Comparison of ENCODE assay signal across 30 mouse cellular contexts in the genomic region with DNA sequence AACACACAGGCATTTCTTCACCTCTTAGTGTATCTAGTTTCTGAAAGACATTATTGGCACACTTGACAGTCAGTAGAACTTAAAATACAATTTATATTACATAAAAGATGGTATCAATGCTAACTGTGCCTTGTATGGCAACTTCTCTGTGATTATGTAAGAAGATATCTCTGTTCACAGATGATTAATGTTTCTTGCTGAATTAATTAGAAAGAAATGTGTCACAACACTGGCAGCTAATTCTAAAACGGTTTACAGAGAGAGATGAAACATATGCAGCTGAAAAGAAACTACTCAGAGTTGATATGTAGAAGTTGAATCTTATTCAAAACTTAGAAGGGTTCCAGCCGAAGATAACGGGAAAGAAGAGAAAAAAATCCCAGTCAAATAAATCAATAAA.
A peak's percentile ranks its signal among the peaks of the same experiment; 100 is the strongest.
DNase-seq lines count a peak whose midpoint lies in the region; ATAC-seq lines count a peak whose summit lies in the region.
"Had no signal": no experiment of that assay in that cellular context is flagged by ENCODE, and none has a peak within 500 bp of the region (broad histone marks: within the 10 kb centered on the region; RNA-seq: fewer than 3 reads in every experiment).

No protein-coding gene starts in this region.

- H3K9me3 ChIP-seq in forebrain, embryonic 13.5 days (replicated peaks): no peaks in the 10 kb centered on the region
- H3K9me3 ChIP-seq in forebrain, embryonic 12.5 days: no peaks in the 10 kb centered on the region
- H3K9me3 ChIP-seq: embryonic facial prominence, embryonic 10.5 days; embryonic facial prominence, embryonic 13.5 days; heart, embryonic 12.5 days; heart, embryonic 15.5 days; hindbrain, embryonic 10.5 days; hindbrain, embryonic 13.5 days; intestine, embryonic 15.5 days had no signal

- no peak for DNase-seq in frontal cortex, postnatal 10 days (ENCODE audit: low spot score in 2 of 2)
- DNase-seq in brain, embryonic 18.5 days (ENCODE audit: low read depth, low spot score): peak; percentile 20
- DNase-seq in telencephalon, adult 2 months (ENCODE audit: low read depth, low spot score): peak; percentile 45
- no peak for DNase-seq in urinary bladder, adult 18-20 months (ENCODE audit: low spot score in 2 of 2)
- no peak for DNase-seq in urinary bladder, adult 2 months (ENCODE audit: low spot score)
- DNase-seq: adrenal gland, adult 8-10 months; adrenal gland, postnatal 25 days; cerebellum, adult 11-12 months; cerebellum, adult 8-10 months; cerebellum, postnatal 10 days; cerebellum, postnatal 36 days; embryo, embryonic 11 days; gastrocnemius, postnatal 14 days; heart, adult 11 months; heart, postnatal 10 days; heart, postnatal 36 days; kidney, adult 11 months had no signal

- no peak overlapping the region for H3K27ac ChIP-seq in forebrain, embryonic 13.5 days
- no peak overlapping the region for H3K27ac ChIP-seq in forebrain, embryonic 12.5 days
- H3K27ac ChIP-seq: embryonic facial prominence, embryonic 10.5 days; embryonic facial prominence, embryonic 13.5 days; heart, embryonic 15.5 days; hindbrain, embryonic 10.5 days; hindbrain, embryonic 13.5 days; intestine, embryonic 15.5 days had no signal

- no peaks in the 10 kb centered on the region for H3K4me1 ChIP-seq in forebrain, embryonic 13.5 days
- H3K4me1 ChIP-seq in forebrain, embryonic 12.5 days: no peaks in the 10 kb centered on the region
- H3K4me1 ChIP-seq: embryonic facial prominence, embryonic 10.5 days; embryonic facial prominence, embryonic 13.5 days; heart, embryonic 12.5 days; heart, embryonic 15.5 days; hindbrain, embryonic 10.5 days; hindbrain, embryonic 13.5 days; intestine, embryonic 15.5 days had no signal

- ATAC-seq in forebrain, embryonic 13.5 days: peak; percentile 45; the same call in 1 of the 2 replicates
- no peak for ATAC-seq in forebrain, embryonic 12.5 days (ENCODE audit: low FRiP score)
- 0 out of 2 replicates have a peak, but pooled peaks have one; percentile 50 for ATAC-seq in frontal cortex, adult (ENCODE audit: low TSS enrichment)
- ATAC-seq: activated CD4-positive, CD25-positive, alpha-beta regulatory T cell, adult 4 months; hindbrain, embryonic 16.5 days; intestine, embryonic 15.5 days had no signal

- no peak overlapping the region for H3K9ac ChIP-seq in forebrain, embryonic 13.5 days
- no peak overlapping the region for H3K9ac ChIP-seq in forebrain, embryonic 12.5 days
- H3K9ac ChIP-seq: embryonic facial prominence, embryonic 13.5 days; heart, embryonic 12.5 days; heart, embryonic 15.5 days; hindbrain, embryonic 13.5 days; intestine, embryonic 15.5 days had no signal

- WGBS in forebrain, embryonic 13.5 days: 64% methylated on average over 3 of the region's 3 CpGs
- WGBS in forebrain, embryonic 12.5 days: 69% methylated on average over 3 of the region's 3 CpGs

- H3K27me3 ChIP-seq in forebrain, embryonic 13.5 days: no peaks in the 10 kb centered on the region
- H3K27me3 ChIP-seq in forebrain, embryonic 12.5 days: no peaks in the 10 kb centered on the region
- H3K27me3 ChIP-seq: embryonic facial prominence, embryonic 13.5 days; heart, embryonic 12.5 days; heart, embryonic 15.5 days; hindbrain, embryonic 13.5 days; intestine, embryonic 15.5 days had no signal

- H3K36me3 ChIP-seq in forebrain, embryonic 13.5 days (ENCODE audit: poor library complexity, severe bottlenecking): no peaks in the 10 kb centered on the region
- H3K36me3 ChIP-seq in forebrain, embryonic 12.5 days (replicated peaks): no peaks in the 10 kb centered on the region
- H3K36me3 ChIP-seq: embryonic facial prominence, embryonic 10.5 days; embryonic facial prominence, embryonic 13.5 days; heart, embryonic 12.5 days; heart, embryonic 15.5 days; hindbrain, embryonic 10.5 days; hindbrain, embryonic 13.5 days; intestine, embryonic 15.5 days had no signal

- no peak overlapping the region for H3K4me2 ChIP-seq in forebrain, embryonic 13.5 days
- no peak overlapping the region for H3K4me2 ChIP-seq in forebrain, embryonic 12.5 days
- H3K4me2 ChIP-seq: embryonic facial prominence, embryonic 13.5 days; heart, embryonic 12.5 days; heart, embryonic 15.5 days; hindbrain, embryonic 13.5 days; intestine, embryonic 15.5 days had no signal

- H3K4me3 ChIP-seq in forebrain, embryonic 13.5 days: no peak overlapping the region
- H3K4me3 ChIP-seq in forebrain, embryonic 12.5 days (replicated peaks): no peak overlapping the region
- H3K4me3 ChIP-seq: embryonic facial prominence, embryonic 10.5 days; embryonic facial prominence, embryonic 13.5 days; erythroblast, embryonic 14.5 days; heart, embryonic 12.5 days; heart, embryonic 15.5 days; hindbrain, embryonic 10.5 days; hindbrain, embryonic 13.5 days; intestine, embryonic 15.5 days had no signal

Comparison
In these comparisons a context has a peak if more than half of its experiments do, and no peak if none do; other contexts are left out.
1. DNase-seq: peak in brain, embryonic 18.5 days (single experiment) and telencephalon, adult 2 months (single experiment); none in frontal cortex, postnatal 10 days (0 of 2), urinary bladder, adult 18-20 months (0 of 2) and urinary bladder, adult 2 months (single experiment).